Mouse (Mus musculus) left cerebral cortex, adult 18-20 months (tissue): ENCODE data around the gene Cpa4. TPM values are rescaled to one million over a fixed set of nuclear protein-coding genes. Genes with fewer than 3 reads are reported as not detected.
A peak's percentile ranks its signal among the peaks of the same experiment; 100 is the strongest.

Source experiments
- DNase-seq, 2 experiments: peaks; one replicate each; pipeline ENCODE4 v3.0.0; 2021 to 2022; ENCODE audit warnings: low spot score in 2 of 2, mixed read lengths in 1 of 2
- long read RNA-seq, 2 experiments: library from polyadenylated mRNA; stranded (forward); transcript quantifications; one replicate each; pipeline ENCODE4 v2.0.0; 2021
- total RNA-seq, 2 experiments: library from RNA; stranded (reverse); gene quantifications; 2 replicates each; pipeline ENCODE4 v1.2.3; 2021

Cpa4 gene
- under 1 TPM; 0.19 to 0.21 TPM for total RNA-seq
- long read RNA-seq, experiment 1 = 0 reads
- long read RNA-seq, experiment 2, partial matches to known transcripts = 0 of 1 reads
- long read RNA-seq, experiment 2, other reads (novel, unspliced or antisense) = 1 of 1 reads

DNA sequence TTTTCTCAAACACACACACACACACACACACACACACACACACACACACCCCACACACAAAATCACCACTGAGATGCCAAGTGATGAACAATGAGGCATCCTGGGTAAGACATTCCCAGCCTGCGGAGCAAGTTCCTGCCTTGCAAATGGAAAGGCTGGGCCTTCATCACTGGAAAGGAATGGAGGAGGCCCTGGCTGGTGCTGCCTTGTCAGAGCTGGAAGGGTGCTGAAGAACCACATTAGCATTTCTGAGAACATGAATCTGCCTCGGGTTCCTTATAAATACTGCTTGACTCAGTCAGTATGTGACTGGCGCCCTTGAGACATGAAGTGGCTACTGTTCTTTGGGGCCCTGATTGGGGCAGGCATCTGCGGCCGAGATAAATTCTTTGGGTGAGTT lies at the start of gene Cpa4:
TSS of gene Cpa4 (plus strand) at position 301 of the 400 bp plus-strand sequence.
- no peak for DNase-seq

DNA sequence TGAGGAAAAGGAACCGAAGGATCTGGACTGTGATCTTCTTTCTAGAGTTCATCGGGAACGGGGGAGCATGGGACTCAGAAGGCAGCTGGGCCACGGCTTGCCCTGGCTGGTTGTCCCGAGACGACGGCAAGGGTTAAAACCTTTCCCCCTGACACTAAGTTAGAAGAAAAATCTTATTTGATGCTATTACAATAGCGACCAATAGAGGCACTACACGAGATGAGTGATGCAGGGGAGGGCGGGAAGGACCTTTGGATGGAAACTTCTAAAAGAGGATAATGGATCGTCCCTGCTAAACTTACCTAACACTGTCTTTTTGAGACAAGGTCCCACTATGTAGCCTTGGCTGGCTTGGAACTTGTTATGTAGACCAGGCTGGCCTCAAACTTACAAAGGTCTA lies 47.8 kb upstream of the Cpa4 start:
- no peak for DNase-seq

DNA sequence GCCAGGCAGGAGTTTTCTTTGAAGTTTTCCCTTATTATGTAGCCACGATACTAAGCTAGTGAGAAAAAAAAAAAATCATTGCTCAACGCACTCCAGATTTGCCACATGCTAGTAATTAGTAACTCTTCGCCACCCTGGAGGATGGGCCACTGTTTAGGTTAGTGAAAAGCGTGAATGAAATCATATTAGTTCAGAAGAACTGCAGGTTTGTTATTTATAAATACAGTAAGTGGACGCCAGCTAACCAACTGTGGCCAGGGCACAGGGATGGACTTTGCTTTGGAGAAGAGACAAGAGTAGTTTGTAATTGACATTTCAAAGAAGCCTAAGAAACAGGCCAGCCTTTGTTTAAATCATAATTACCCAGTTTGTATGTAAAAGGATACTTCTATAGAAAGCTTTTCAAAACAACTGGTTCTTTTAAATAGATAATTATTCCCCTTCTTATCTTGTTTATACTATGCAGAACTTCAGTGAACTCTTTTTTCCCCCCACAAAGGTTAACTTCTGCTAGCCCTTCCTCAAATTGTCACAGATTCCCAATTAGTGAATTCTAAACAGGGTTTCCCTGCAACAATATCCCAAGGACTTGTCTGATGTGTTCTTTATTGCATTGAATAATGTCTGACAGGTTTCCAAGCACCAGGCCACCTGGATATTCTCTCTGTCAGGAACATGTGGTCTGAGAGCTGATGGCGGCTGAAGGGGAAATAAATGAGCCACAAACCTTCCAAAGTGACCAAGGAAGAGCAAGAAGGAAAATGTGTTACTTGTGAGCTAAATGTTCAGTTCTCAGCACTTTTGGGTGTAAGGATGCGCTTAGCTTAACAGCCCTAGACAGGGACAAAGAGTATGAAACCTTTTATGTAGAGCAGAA lies 42.5 kb upstream of the Cpa4 start:
- no peak for DNase-seq

DNA sequence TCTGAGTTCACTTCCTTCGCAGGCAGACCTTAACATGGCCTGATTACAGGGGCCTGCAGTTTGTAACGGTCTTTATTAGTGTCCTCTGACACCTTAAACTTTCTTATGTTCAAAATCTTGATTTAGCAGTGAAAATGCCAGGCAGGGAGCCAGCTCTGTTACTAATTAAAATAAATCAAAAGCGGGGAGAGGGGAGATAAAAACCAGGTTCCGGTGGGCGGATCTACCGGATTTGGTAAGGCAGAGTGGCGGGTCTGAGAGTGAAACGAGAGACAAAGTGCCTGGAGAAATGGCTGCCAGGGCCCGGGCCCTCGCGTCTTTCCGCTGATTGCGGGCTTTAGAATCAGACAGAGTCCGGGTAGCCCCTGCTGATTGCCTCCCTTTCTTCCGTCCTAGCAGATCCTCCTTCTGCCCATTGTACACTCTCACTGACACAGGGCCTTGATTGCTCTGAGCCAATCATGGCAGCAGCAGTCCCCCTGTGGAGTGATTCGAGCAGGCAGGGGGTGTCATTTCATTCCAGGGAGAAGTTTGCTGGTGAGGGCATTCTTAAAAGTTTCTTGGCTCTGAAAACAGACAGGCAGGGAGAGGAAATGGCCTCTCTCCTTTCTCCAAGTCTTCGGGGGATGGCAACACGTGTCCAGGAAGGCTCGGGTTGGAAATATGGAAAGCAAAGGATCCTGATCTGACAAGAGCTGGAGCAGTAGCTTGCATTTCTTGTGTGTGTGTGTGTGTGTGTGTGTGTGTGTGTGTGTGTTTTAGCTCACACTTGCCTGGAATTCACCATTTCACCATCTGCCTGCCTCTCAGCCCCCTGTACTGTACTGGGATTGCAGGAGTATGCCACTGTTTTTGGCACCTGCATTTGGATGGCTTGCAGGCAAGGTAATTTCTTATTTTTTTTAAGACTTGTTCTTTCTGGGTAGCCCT lies 41.3 kb upstream of the Cpa4 start:
- DNase-seq = no peak

DNA sequence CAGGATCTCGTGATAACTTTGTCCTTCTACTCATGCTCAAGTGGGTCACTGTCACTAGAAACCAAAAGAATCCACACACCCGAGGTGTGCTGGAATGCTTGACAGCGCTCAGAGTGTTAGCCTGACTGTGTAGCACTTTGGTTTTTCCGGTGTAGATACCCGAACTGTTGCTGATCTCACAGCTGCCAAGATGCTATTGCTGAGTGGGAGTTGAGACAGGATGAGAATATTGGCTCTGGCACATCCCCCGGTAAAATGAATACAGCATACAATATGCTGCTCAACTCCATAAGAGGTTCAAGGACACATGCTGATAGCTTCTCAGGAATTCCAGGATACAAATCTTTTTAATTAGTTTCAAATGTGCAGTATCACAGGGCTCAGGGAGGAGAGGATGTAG lies 39.4 kb upstream of the Cpa4 start:
- DNase-seq = no peak

DNA sequence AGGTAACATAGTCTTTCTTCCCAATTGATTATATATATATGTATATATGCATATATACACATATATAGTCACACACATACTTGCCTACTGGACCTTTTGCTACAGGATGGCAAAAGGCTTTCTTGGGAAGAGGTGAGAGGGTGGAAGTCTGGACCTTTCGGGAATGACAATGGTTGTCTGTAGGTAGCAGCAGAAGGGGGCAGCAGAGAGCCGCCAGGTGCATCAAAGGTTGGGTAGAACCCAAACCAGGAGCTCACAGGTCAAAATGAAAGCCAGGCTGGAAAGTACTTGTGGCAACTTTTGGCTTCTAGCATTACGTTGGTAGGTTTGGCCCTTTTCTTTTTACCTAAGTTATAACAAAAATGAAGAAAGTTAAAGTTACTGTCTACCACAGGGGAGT lies 32.8 kb upstream of the Cpa4 start:
- peak; percentile 35 to 63 for DNase-seq

DNA sequence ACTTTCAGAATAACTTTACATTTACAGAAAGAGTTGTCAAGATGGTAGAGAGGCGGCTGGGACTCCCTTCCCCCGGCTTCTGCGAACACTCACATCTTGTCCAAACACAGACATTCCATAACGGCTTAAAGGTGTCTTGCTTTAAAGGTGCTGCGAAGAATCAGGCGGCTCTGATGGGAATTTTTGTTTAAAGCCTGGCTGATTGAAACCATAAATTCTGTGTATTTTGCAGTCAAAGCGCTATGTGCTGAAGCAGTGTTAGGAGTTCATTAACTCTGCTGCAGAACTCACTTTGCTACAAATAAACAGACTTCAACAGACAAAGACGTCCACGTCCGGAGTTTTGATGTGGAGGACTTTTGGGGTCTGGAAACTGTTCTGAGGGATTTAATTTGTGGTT lies 29.9 kb upstream of the Cpa4 start:
- DNase-seq = no peak

DNA sequence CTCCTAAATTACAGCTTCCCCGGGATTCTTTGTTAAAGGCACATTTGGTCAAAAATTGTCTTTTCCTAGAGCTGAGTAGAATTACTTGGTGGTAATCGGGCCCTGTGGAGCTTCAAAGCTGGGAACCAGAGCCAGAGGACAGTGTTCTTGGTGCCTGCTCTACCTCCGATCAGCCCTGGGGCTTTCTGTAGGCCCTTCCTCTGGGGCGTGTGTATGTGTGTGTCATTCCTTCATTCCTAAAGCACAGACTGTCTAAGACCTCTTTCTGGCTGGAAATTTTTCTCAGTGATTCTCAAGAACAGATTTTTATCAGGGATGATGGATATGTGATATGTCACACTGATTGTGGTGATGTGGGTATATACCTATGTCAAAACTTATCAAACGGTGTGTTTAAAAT lies 29.4 kb upstream of the Cpa4 start:
- DNase-seq = no peak

DNA sequence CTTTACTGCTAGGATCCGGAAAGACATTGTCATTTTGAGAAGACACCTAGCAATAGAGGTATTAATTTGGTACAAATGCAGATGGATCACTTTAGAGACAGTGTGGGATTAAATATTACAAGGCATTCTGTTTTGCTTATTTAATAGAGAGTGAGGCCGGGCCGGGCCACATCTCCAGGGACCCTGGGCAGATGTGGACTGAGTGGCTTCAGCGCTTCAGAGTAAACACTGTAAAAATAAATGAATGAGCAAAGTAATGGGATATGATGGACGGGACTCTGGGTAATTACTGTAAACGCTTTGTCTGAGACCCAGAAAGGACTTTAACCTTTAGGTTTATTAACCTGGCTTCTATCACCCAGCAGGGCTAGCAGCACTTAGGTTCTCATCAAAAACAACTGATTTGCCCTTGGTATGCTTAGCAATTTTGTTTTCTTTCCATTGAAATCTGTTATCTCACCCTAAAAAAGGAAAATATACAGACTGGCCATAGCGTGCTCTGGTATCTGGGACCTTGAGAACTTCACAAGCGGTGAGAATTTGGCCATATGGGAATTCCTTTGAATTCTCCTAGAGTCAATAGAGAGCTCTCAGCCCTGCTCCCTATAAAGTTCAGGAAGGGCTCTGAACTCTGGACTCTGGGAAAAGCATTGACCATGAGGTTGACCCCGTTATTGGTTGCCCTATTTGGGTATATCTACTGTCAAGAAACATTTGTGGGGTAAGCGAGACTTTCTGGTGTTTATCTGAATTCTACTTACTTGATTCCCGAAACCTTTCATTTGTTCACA lies 27.0 kb upstream of the Cpa4 start, which contains the start of gene Cpa2:
TSS of gene Cpa2 (plus strand) at position 574 of the 791 bp plus-strand sequence.
- DNase-seq = no peak

DNA sequence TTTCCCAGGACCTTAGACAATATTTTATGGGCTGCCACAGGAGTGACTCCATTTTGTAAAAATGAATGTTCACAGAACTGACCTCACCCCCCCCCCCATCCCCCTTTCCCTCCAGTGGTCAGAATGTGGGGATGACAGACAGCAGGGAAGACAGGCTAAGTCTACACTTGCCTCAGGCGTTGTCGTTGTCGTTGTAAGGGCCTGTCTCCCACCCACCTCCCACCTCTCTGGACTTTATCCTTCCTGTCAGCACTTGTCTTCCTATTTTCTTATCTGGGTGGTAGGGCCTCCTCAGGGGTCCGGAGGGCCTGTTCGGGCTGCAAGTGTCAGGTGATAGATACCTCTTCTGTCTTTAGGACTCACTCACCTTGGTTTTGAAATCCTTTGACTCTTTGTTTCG lies 25.9 kb upstream of the Cpa4 start:
- DNase-seq = no peak

DNA sequence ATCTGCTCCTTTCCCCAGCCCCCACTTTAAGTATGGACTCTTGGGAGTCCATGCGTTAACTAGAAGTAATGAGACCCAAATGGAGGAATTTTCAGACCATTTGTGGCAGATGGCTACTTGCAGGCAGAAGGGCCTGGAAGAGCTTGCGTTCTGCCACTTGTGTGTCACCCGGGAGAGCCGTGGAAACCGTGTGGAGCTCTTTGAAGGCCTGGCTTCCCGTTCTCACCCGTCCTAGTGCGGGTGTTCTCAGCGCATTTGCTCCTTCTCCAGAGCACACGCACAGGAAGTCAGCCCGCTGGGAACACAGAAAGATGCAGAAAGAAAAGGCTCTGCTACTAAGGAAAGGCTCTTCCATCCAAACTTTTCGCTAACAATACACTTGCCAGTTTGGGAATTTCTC lies 25.1 kb upstream of the Cpa4 start:
- no peak for DNase-seq

DNA sequence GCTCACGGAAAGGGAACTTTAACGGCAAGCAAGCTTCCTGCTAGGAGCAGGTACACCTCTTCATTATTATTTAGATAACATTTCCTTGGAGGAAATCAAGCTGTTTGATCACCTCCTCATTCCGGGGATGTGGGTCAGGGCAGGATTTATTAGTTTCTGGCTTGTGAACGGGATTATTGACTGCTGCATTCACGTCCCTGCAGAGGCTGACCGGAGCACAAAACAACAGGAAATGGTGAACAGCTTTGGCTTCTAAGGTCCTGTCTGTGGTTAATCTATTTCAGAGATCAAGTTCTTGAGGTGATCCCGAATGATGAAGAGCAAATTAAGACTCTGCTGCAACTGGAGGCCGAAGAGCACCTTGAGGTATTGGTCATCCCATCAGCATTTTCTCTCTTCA lies 24.3 kb upstream of the Cpa4 start:
- DNase-seq = no peak

DNA sequence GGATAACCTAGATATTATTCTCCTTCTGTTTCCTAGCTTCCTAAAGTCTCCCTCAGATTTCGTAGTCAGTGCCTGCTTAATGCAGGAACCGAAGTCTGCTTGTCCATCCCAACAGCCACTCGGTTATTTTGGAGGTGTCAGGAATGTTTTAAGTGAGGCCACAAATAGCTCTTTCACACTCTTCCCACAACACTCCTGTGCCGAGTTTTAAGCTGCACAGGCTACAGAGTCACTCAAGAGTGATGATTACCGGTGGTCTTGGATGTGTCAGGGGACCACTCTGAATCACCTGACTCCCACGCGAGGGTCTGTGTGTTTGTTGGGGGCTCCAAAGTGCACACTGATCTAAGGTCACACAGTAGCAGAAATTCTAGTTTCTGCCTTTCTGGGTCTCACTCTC lies 22.5 kb upstream of the Cpa4 start:
- peak in 1 of 2 experiments; percentile 43 for DNase-seq

DNA sequence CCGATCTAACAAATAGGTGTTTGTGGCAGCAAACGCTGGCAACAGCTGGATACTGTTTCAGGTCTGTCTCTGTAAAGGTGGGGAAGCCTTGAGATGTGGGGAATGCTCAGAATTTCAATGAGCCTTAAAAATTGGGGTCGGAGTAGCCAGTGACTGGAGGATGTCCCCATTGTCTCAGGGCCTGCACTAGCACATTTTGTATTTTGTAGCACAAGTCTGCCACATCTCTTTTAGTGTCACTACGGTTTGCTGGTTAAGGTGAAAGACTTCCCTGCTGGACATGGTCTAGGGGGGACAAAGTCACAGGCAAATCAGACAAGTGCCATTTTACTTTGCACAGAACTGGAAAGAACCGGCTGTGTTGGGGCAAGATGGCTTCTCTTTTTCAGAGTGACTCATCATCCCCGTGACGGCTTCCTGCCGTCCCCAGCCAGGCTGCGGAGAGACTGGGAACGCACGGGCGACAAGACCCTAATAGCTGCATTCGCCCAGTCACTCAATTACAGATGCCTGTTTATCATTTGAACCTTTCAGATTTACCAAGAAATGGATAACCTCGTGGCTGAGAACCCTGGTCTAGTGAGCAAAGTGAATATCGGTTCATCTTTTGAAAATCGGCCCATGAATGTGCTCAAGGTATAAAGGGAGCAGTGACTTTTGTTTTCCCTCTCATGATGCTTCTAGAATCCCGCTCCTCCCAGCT lies 21.4 kb upstream of the Cpa4 start:
- DNase-seq = peak in 1 of 2 experiments; percentile 42

DNA sequence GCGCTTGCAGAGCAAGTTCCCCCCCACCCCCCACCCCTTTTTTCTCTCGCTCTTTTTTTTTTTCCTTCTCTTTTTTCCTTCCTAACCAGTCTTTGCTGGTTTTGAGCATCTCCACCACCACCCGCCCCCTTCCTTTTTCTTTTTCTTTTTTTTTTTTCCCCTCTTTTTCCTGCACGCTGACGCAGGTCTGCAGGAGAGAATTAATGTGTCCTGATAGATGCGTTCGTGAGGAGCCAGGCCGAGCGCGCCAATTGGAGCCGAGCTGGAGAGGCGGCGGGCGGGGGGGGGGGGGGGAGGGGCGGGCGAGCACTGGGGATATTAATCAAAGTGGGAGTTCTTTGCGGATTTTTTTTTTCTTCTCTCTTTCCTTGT lies 20.9 kb upstream of the Cpa4 start:
- no peak for DNase-seq

DNA sequence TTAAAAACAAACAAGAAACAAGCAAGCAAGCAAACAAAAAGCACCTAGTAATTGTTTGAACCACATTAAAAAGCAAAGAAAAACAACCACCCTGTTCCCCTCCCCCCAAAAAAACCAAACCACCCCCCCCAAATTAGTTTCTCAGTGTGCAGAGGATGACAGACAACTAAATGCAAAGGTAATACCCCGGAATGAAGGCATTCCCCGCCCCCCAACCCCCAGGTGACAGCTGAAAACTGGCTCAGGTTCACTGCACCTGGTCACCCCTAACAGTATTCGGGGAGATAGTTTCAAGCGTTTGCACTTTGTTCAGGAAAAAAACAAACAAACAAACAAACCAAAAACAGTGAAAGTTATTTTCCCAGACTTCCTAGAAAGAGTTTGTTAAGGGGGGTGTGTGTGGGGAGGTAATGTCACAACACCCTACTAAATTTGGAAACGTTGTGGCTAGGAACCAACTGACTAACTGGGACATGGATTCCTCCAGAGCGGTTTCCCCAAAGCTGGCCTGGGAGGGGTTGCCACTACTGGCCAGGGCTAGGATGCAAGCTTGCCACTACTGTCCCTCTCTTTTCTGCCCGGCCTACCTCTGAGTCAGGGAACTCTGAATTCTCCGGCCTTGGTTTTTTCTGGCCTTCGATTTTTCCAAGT lies 20.4 kb upstream of the Cpa4 start:
- no peak for DNase-seq

DNA sequence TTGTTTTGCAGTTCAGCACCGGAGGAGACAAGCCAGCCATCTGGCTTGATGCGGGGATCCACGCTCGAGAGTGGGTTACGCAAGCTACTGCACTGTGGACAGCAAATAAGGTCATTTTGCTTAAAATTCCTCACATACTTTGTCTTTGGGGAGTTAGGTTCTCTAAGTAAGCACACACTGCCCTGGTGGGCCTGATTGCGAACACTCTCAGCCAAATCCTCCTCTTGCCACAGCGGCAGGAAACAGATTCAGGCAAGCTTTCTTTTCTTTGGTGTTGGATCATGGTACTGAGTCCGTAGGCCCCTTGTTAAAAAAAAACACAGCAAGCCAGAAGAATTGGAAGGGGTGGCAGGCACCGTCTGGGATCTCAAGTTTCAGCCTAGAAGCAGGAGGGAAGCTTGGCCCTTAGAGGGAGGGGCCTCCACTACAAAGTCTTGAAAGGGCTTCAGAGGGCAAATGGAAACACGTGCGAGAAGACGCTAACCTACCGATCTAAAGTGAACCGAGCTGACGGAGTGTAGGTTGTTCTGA lies 18.9 kb upstream of the Cpa4 start:
- peak in 1 of 2 experiments; percentile 42 for DNase-seq

DNA sequence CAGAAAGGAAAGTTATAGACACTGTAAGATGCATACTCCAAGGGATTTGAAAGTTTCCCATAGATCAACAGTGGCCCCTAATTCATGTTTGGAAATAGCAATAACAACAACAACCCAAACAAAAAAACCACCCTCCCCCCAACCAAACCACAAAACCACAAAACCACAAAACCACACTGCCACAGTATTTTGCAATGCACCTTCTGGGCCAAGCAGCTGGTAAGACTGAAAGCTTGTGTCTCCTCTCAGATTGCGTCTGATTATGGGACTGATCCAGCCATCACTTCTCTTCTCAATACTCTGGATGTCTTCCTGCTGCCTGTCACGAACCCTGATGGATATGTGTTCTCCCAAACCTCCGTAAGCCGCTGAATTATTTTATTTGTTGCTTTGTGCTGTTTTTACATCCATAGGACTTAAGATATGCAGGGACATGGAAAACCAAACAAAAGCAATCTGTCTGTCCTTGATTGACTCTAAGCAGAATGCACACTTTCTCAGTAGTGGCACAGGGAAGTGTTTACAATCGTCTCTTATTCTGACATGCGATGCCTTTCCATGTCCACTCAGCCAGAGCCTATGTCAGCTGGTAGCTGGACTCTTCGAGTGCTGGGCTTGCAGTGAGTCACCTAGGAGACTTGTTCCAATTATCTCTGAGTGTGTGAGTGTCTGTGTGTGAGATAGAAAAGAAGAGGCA lies 17.5 kb upstream of the Cpa4 start:
- DNase-seq = no peak

DNA sequence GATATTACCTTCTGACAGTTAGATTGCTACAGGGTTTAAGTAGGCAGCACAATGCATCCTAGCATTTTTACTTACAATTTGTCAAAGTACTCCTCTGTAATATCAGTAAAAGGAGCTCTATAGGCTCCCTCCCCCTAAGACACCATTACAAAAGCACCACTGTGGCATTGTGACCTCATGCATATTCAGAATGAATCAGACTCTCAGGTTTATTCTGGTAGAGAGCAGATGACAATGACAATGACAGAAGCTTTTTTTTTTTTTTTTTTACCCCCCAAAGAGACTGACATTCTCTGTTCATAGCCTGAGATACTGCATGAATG lies 17.0 kb upstream of the Cpa4 start:
- no peak for DNase-seq
